Mouse (Mus musculus) cerebellum, adult 2 months (tissue): ENCODE measurements around the gene Gtse1. TPM values are rescaled to one million over a fixed set of nuclear protein-coding genes. Genes with fewer than 3 reads are reported as not detected.

ENCODE experiments used
- DNase-seq, 2 experiments: peaks; one replicate each; pipeline ENCODE4 v3.0.0; 2021
- H3K27ac ChIP-seq: fragments of 200-500 bp; 2 replicates; pipeline ENCODE4 v1.5.1; 2012; ENCODE audit warnings: low read length, control low read depth, inconsistent platforms; ENCODE audit not compliant: insufficient read depth
- H3K27me3 ChIP-seq: fragments of 200-500 bp; 2 replicates; pipeline ENCODE4 v1.6.1; 2012; ENCODE audit warnings: inconsistent platforms, mild to moderate bottlenecking, low read length, moderate library complexity; ENCODE audit not compliant: control insufficient read depth, insufficient read depth
- H3K4me1 ChIP-seq: fragments of 200-500 bp; 2 replicates; pipeline ENCODE4 v1.6.1; 2011; ENCODE audit warnings: low read length; ENCODE audit not compliant: control insufficient read depth, insufficient read depth
- H3K4me3 ChIP-seq: fragments of 200-500 bp; replicated peaks from 2 replicates; pipeline ENCODE3; 2011; ENCODE audit warnings: mild to moderate bottlenecking, low read depth, low read length, control low read depth; ENCODE audit not compliant: insufficient read depth
- CTCF ChIP-seq: fragments of 200-500 bp; IDR thresholded peaks from 2 replicates; pipeline ENCODE4 v1.5.1; 2011; ENCODE audit warnings: low read depth, mild to moderate bottlenecking, control low read depth, low read length, moderate library complexity, borderline replicate concordance; ENCODE audit not compliant: insufficient read depth
- POLR2A ChIP-seq: fragments of 200-500 bp; IDR thresholded peaks from 2 replicates; pipeline ENCODE4 v1.6.1; 2011; ENCODE audit warnings: low read length, control low read depth, borderline replicate concordance; ENCODE audit not compliant: insufficient read depth
- WGBS: fragments of 180-500 bp; shearing (Covaris S2); methylation state at CpG from one replicate; pipeline ENCODE4 v1.1.7; 2018; 5-methylcytosine and 5-hydroxymethylcytosine counted together
- polyA plus RNA-seq: library from polyadenylated mRNA; depleted of rRNA; stranded (reverse); fragments of >200 nt; gene quantifications from 2 replicates; pipeline ENCODE4 v1.2.3, GENCODE M21; 2012

The Gtse1 gene
- polyA plus RNA-seq, 1 experiment: 0.64 TPM

DNA sequence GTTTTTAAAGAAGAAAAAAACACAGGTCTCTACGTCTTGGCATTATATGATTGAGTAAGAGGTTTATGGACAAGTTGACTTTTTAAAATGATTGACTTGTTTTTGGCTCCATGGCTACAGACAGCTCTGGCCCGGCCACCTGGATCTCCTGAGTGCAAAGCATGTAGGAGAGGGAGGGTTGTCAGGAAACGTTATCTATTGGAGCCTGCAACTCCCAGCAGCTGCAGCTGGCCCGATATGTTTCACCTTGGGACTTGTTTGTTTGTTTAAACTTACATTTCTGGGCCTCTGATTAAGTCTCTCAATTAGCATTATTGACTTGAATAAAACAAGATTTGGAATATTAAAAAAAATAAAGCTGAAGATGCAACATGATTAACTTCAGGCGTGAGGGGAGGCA is 32.9 kb upstream of the Gtse1 start:
- no peak overlapping the region for H3K4me3 ChIP-seq
- H3K4me1 ChIP-seq: no peaks in the 10 kb centered on the region
- WGBS: 62% methylated on average over 5 of the region's 5 CpGs
- no peak for DNase-seq
- H3K27ac ChIP-seq: no peak overlapping the region
- no peak for TF ChIP-seq CTCF
- no peak for TF ChIP-seq POLR2A
- no peaks in the 10 kb centered on the region for H3K27me3 ChIP-seq

GRCm38 (mm10) chr15:85828071-85828470 is 31.5 kb upstream of the Gtse1 start:
- H3K27ac ChIP-seq: no peak overlapping the region
- no peak overlapping the region for H3K4me3 ChIP-seq
- TF ChIP-seq CTCF: no peak
- TF ChIP-seq POLR2A: no peak
- no peaks in the 10 kb centered on the region for H3K27me3 ChIP-seq
- WGBS: 87% methylated on average over 4 of the region's 4 CpGs
- DNase-seq: no peak
- peaks cover 3% of the 10 kb centered on the region; the same call in 1 of the 2 replicates for H3K4me1 ChIP-seq

GRCm38 (mm10) chr15:85829470-85829869 is 30.1 kb upstream of the Gtse1 start:
- no peak overlapping the region for H3K4me3 ChIP-seq
- 74% methylated on average over 5 of the region's 5 CpGs for WGBS
- no peak overlapping the region for H3K27ac ChIP-seq
- no peaks in the 10 kb centered on the region for H3K27me3 ChIP-seq
- TF ChIP-seq CTCF: no peak
- TF ChIP-seq POLR2A: no peak
- no peak for DNase-seq
- peaks cover 3% of the 10 kb centered on the region; the same call in 1 of the 2 replicates for H3K4me1 ChIP-seq

DNA sequence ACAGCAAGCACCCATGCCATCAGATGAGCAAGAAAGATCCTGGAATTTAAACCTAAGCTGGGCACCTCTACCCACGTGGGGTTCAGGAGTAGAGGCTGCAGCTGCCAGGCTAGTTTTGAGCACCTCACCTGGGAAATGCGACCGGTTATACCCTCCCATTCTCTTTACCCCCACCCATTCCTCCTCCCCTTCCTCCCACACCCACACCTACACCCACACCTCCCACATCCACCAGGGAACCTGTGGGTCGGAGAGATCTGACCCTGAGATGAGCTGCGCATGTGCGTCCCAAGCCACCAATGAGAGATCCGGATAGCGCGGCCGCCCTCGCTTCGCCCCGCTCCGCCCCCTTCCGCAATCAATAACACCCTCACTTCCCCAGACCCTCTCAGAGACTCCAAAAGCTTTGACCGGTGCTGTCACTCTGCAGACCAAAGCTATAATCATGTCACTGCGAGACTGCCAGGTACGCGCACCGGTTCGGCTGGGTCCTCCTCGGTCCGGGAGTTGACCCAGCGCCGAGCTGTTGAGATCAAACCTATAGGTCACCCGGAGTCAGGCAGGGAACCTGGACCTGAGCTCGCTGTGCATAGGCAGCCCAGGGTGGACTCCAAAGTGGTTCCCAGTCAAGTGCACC is 27.5 kb upstream of the Gtse1 start, which contains the start of gene Ttc38:
Ttc38 (plus strand) TSS at position 353 of the 637 bp plus-strand sequence.
- Histone ChIP-seq H3K4me3 (peak within 1 kb of the TSS; percentile 94), H3K27me3 (no peaks in the 10 kb centered on the region), H3K27ac (peak within 1 kb of the TSS; percentile 66), H3K4me1 (peaks cover 3% of the 10 kb centered on the region)
- WGBS: 1% methylated on average over 27 of the region's 27 CpGs
- TF ChIP-seq POLR2A (peak; percentile 87; the same call in 1 of the 2 replicates), CTCF (no peak)
- peak; percentile 89 for DNase-seq

DNA sequence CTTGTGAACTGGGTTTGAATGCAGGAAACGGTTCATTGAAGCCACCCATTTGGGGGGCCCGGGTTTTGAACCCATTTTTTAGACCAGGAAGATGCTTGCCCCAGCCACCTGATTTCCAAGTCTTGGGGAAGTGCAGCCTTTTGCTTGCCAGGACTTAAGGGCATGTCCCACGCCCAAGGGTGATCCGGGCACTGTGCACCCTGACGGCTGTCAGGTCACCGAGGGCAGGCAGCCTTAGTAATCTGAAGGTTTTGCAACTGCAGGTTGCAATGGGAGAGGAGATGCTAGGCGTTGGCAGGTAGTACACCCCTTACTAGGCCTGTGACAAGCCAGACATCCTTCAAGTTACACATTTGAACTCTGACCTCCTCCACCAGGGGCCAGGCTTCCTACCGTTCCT is 26.9 kb upstream of the Gtse1 start:
- Histone ChIP-seq H3K27ac (peak overlapping the region; percentile 66), H3K4me1 (peaks cover 3% of the 10 kb centered on the region), H3K27me3 (no peaks in the 10 kb centered on the region), H3K4me3 (peak overlapping the region; percentile 94)
- no peak for DNase-seq
- no peak for TF ChIP-seq POLR2A
- no peak for TF ChIP-seq CTCF
- 48% methylated on average over 8 of the region's 8 CpGs for WGBS

DNA sequence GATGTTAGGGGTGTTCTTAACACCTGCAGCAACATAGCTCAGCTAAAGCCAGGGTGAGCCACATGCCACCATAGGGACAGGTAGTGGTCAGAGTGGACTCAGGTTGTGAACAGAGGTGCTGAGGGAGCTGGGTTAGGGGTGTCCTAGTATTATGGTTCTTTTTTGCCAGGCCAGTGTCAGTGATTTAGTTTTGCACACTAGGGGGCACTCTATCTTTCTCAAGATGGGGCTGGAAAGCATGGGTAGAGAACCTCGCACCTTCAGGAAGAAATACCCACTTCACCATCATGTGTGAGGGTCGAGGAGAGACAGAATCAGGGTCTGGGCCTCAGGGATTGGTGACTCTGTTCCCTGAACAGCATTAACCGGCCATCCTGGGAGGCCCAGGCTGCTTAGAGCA is 24.2 kb upstream of the Gtse1 start:
- peaks cover 3% of the 10 kb centered on the region for H3K4me1 ChIP-seq
- TF ChIP-seq CTCF (peak; percentile 15; the same call in 1 of the 2 replicates), POLR2A (no peak)
- 60% methylated on average over 3 of the region's 3 CpGs for WGBS

GRCm38 (mm10) chr15:85836887-85837286 is 22.7 kb upstream of the Gtse1 start:
- Histone ChIP-seq H3K27me3 (no peaks in the 10 kb centered on the region), H3K4me1 (peaks cover 3% of the 10 kb centered on the region), H3K27ac (no peak overlapping the region), H3K4me3 (no peak overlapping the region)
- TF ChIP-seq CTCF: no peak
- TF ChIP-seq POLR2A: no peak
- DNase-seq: no peak
- 92% methylated on average over 5 of the region's 5 CpGs for WGBS

More for the DNA sequence above, 24.2 kb upstream of the Gtse1 start:
- no peak for DNase-seq
- Histone ChIP-seq H3K27ac (no peak overlapping the region), H3K4me3 (no peak overlapping the region), H3K27me3 (no peaks in the 10 kb centered on the region)

DNA sequence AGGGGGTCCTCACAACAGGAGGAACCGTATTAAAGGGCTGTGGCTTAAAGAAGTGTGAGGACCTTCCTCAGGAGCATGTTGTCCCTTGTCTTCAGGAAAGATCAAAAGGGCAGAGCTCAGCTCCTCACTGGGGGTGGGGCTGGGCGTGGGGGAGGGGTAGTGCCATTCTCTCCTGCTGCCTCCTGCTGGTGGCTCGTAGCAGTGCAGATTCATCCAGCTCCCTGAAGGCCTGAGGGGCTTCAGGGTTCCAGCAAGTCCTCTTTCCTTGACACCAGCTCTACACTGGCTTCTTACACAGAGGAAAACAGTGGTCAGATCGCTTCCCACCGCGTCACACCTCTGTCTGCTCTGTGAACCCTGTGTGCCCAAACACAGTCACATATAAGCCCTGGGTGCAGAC is 18.6 kb upstream of the Gtse1 start:
- H3K4me1 ChIP-seq: peaks cover 15% of the 10 kb centered on the region
- WGBS: 47% methylated on average over 6 of the region's 6 CpGs
- no peaks in the 10 kb centered on the region for H3K27me3 ChIP-seq
- no peak overlapping the region for H3K27ac ChIP-seq
- TF ChIP-seq POLR2A (no peak), CTCF (peak; percentile 49)
- no peak for DNase-seq
- no peak overlapping the region for H3K4me3 ChIP-seq
